Mouse (Mus musculus): ENCODE measurements around the gene Fam129b. TPM values are rescaled to one million over a fixed set of nuclear protein-coding genes. Genes with fewer than 3 reads are reported as not detected.

The Fam129b gene
- total and polyA plus RNA-seq, 3 experiments: 17.5 to 20.0 TPM; not detected in 1

DNA sequence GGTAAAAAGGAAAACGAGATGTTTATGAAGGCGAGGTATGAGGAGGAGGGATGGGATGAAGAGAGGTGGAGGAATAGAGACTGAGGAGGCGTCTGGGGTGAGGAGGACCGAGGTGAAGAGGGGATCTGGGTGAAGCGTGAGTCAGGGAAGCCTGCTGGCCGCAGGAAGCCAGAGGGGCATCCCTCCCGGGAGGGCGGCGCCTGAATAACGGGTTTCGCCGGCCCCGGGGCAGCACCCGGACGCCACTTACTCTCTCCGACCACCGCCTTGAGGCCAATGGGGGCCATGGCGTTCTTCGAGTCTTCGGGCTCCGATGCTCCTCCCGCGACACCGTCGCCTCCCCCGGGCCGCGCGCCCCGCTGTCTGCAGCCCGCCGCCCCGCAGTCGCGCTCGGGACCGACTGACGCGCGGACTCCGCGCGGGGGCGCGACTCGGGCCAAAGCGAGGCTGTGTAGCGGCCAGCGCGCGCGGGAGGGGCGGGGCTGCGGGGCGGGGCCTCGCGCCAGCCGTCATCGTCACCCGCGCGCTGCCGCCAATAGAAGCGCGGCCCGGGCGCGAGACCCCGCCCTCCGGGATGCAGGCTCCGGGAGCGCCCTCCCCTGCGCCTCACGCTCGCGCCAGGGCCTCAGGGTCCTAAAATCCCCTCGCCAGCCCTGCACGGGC lies 29.0 kb upstream of the Fam129b start, which contains the start of gene Stxbp1:
Gene Stxbp1 (minus strand): TSS at position 441 of the 663 bp plus-strand sequence.
- Histone ChIP-seq H3K4me1 (ENCODE audit: control insufficient read depth in 1 of 2, insufficient read depth in 2 of 2, low read length in 2 of 2) (peaks cover 3 to 10% of the 10 kb centered on the region in 2 experiments), H3K27ac (ENCODE audit: control insufficient read depth, low read depth, low read length) (peak within 1 kb of the TSS; percentile 57), H3K27me3 (ENCODE audit: control insufficient read depth in 1 of 2, insufficient read depth in 2 of 2, low read length in 2 of 2) (no peaks in the 10 kb centered on the region), H3K36me3 (ENCODE audit: control insufficient read depth in 1 of 2, insufficient read depth in 2 of 2, low read length in 2 of 2) (peaks cover 0 to 12% of the 10 kb centered on the region in 2 experiments; a peak in 2 of 4 replicates), H3K9me3 (replicated peaks; ENCODE audit: insufficient read depth, low read length) (no peaks in the 10 kb centered on the region), H3K4me3 (ENCODE audit: control insufficient read depth in 1 of 2, insufficient read depth in 1 of 2, low read depth in 2 of 2, low read length in 2 of 2) (peak within 1 kb of the TSS; percentile 75 to 95), H3K9ac (ENCODE audit: control insufficient read depth, low read depth, low read length, poor library complexity, severe bottlenecking) (peak within 1 kb of the TSS; percentile 77), H3K79me2 (ENCODE audit: control insufficient read depth, insufficient read depth, low read length, poor library complexity) (peaks cover 7% of the 10 kb centered on the region)
- peak; percentile 60; the same call in 1 of the 2 replicates for TF ChIP-seq HCFC1 (IDR thresholded peaks at IDR 0.05; ENCODE audit: low read depth, low read length)
- no peak for TF ChIP-seq ZC3H11A (IDR thresholded peaks at IDR 0.05; ENCODE audit: low read depth, low read length)
- TF ChIP-seq POLR2A (IDR thresholded peaks at IDR 0.05; ENCODE audit: control insufficient read depth in 1 of 2, insufficient read depth in 1 of 2, low read depth in 1 of 2, low read length in 2 of 2, poor library complexity in 1 of 2): peak; percentile 62 to 67; a peak in 2 of 4 replicates
- peak in 1 of 3 experiments; percentile 16; a peak in 2 of 6 replicates for TF ChIP-seq CTCF (IDR thresholded peaks at IDR 0.05 in 2 of 3, conservative IDR thresholded peaks at IDR 0.05 in 1 of 3; ENCODE audit: control insufficient read depth in 1 of 3, insufficient read depth in 1 of 3, low read depth in 2 of 3, low read length in 3 of 3, poor library complexity in 1 of 3, severe bottlenecking in 1 of 3)
- TF ChIP-seq NELFE (IDR thresholded peaks at IDR 0.05; ENCODE audit: low read depth, low read length): peak; percentile 63
- TF ChIP-seq USF1 (IDR thresholded peaks at IDR 0.05; ENCODE audit: low read depth, low read length): no peak
- peak; percentile 60; the same call in 1 of the 2 replicates for TF ChIP-seq SIN3A (IDR thresholded peaks at IDR 0.05; ENCODE audit: low read length)
- DNase-seq (ENCODE audit: low read depth, low spot score): peak; percentile 91

DNA sequence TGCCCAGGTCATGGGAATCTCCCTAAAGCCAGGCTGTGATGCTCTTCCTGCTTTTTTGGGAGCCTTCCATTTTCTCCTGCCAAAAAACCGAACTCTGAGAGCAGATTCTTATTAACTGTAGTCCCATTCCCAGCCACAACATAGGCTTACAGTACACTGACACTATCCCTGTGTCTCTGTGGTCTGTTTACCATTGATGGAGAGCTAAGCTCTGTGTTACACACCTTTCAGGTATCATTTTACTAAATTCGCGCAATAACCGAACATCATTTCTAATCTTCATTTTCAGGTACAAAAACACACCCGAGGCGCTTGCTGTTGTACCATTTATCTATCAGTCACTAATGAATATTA lies 28.5 kb upstream of the Fam129b start:
- H3K4me1 ChIP-seq (ENCODE audit: control insufficient read depth in 1 of 2, insufficient read depth in 2 of 2, low read length in 2 of 2): peaks cover 3 to 10% of the 10 kb centered on the region in 2 experiments
- TF ChIP-seq CHD1 (IDR thresholded peaks at IDR 0.05; ENCODE audit: low read depth, low read length) (no peak), MXI1 (IDR thresholded peaks at IDR 0.05; ENCODE audit: low read depth, low read length) (0 out of 2 replicates have a peak, but pooled peaks have one; percentile 1)
- DNase-seq (ENCODE audit: low read depth, low spot score): no peak
- no peak overlapping the region for H3K27ac ChIP-seq (ENCODE audit: control insufficient read depth, low read depth, low read length)
- H3K9ac ChIP-seq (ENCODE audit: control insufficient read depth, low read depth, low read length, poor library complexity, severe bottlenecking): peak overlapping the region; percentile 56
- H3K27me3 ChIP-seq (ENCODE audit: control insufficient read depth in 1 of 2, insufficient read depth in 2 of 2, low read length in 2 of 2): no peaks in the 10 kb centered on the region
- peak overlapping the region; percentile 31 to 49 for H3K4me3 ChIP-seq (ENCODE audit: control insufficient read depth in 1 of 2, insufficient read depth in 1 of 2, low read depth in 2 of 2, low read length in 2 of 2)
- peaks cover 0 to 12% of the 10 kb centered on the region in 2 experiments; a peak in 2 of 4 replicates for H3K36me3 ChIP-seq (ENCODE audit: control insufficient read depth in 1 of 2, insufficient read depth in 2 of 2, low read length in 2 of 2)
- no peaks in the 10 kb centered on the region for H3K9me3 ChIP-seq (replicated peaks; ENCODE audit: insufficient read depth, low read length)
- peaks cover 7% of the 10 kb centered on the region for H3K79me2 ChIP-seq (ENCODE audit: control insufficient read depth, insufficient read depth, low read length, poor library complexity)

DNA sequence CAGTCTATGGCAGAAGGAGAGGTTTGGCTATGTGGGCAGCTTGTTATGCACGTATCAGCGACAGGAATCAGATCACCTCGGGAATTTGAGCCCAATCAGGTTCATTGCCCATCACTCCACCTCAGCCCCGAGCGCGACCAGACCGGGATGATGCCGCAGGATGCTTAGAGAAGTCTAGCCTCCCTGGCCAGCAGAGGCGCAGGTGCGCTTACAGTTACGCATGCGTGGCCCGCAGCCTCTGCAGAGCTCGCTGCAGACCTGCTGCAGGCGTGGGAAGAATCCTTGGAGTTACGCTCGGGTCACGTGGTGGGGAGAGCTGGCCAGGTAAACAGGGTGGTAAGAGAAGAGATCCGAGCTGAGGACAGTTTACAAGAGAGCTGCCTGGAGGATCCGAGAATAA lies 23.8 kb upstream of the Fam129b start:
- no peak for DNase-seq (ENCODE audit: low read depth, low spot score)
- Histone ChIP-seq H3K36me3 (ENCODE audit: control insufficient read depth in 1 of 2, insufficient read depth in 2 of 2, low read length in 2 of 2) (peaks cover 0 to 5% of the 10 kb centered on the region in 2 experiments; a peak in 2 of 4 replicates), H3K27me3 (ENCODE audit: control insufficient read depth in 1 of 2, insufficient read depth in 2 of 2, low read length in 2 of 2) (no peaks in the 10 kb centered on the region), H3K4me3 (ENCODE audit: control insufficient read depth in 1 of 2, insufficient read depth in 1 of 2, low read depth in 2 of 2, low read length in 2 of 2) (no peak overlapping the region), H3K79me2 (ENCODE audit: control insufficient read depth, insufficient read depth, low read length, poor library complexity) (no peaks in the 10 kb centered on the region), H3K9ac (ENCODE audit: control insufficient read depth, low read depth, low read length, poor library complexity, severe bottlenecking) (no peak overlapping the region), H3K4me1 (ENCODE audit: control insufficient read depth in 1 of 2, insufficient read depth in 2 of 2, low read length in 2 of 2) (no peaks in the 10 kb centered on the region), H3K27ac (ENCODE audit: control insufficient read depth, low read depth, low read length) (no peak overlapping the region), H3K9me3 (replicated peaks; ENCODE audit: insufficient read depth, low read length) (no peaks in the 10 kb centered on the region)
- TF ChIP-seq POLR2AphosphoS2 (IDR thresholded peaks at IDR 0.05; ENCODE audit: low read length) (no peak), JUND (IDR thresholded peaks at IDR 0.05; ENCODE audit: low read depth, low read length) (no peak), MXI1 (IDR thresholded peaks at IDR 0.05; ENCODE audit: low read depth, low read length) (no peak), E2F4 (IDR thresholded peaks at IDR 0.05; ENCODE audit: borderline replicate concordance, low read depth, low read length) (no peak), SIN3A (IDR thresholded peaks at IDR 0.05; ENCODE audit: low read length) (no peak), UBTF (IDR thresholded peaks at IDR 0.05; ENCODE audit: borderline replicate concordance, insufficient read depth, low read depth, low read length) (no peak), HCFC1 (IDR thresholded peaks at IDR 0.05; ENCODE audit: low read depth, low read length) (no peak), ETS1 (IDR thresholded peaks at IDR 0.05; ENCODE audit: low read depth, low read length) (no peak), GABPA (IDR thresholded peaks at IDR 0.05; ENCODE audit: low read depth, low read length) (no peak), CTCF (IDR thresholded peaks at IDR 0.05 in 2 of 3, conservative IDR thresholded peaks at IDR 0.05 in 1 of 3; ENCODE audit: control insufficient read depth in 1 of 3, insufficient read depth in 1 of 3, low read depth in 2 of 3, low read length in 3 of 3, poor library complexity in 1 of 3, severe bottlenecking in 1 of 3) (no peak)
